Mouse (Mus musculus): ENCODE measurements around the gene Sec16b.

GRCm38 (mm10) chr1:157549721-157550120 lies 43.2 kb downstream of the Sec16b start:
- TF ChIP-seq CTCF (IDR thresholded peaks at IDR 0.05; ENCODE audit: borderline replicate concordance, extremely low read depth, insufficient read depth, insufficient read length) (no peak), POLR2A (IDR thresholded peaks at IDR 0.05; ENCODE audit: borderline replicate concordance, extremely low read depth, insufficient read depth, insufficient read length, poor library complexity, severe bottlenecking) (no peak)

Measured in brain, embryonic 14.5 days (tissue).